Mouse (Mus musculus) C2C12 (cell line): ENCODE results near the gene Ddhd1. TPM values are rescaled to one million over a fixed set of nuclear protein-coding genes. Genes with fewer than 3 reads are reported as not detected.

Experiments used
- H3K27me3 ChIP-seq: one replicate; pipeline ENCODE4 v1.6.1; 2011; ENCODE audit not compliant: control insufficient read depth, insufficient read depth, insufficient read length
- H3K36me3 ChIP-seq: one replicate; pipeline ENCODE4 v1.6.1; 2011; ENCODE audit not compliant: control insufficient read depth, insufficient read depth
- H3K4me3 ChIP-seq: one replicate; pipeline ENCODE4 v1.5.1; 2011; ENCODE audit warnings: mild to moderate bottlenecking, control low read depth; ENCODE audit not compliant: poor library complexity, insufficient read depth, severe bottlenecking
- H3K79me2 ChIP-seq: one replicate; pipeline ENCODE4 v1.6.1; 2011; ENCODE audit not compliant: control insufficient read depth, insufficient read depth
- H3K79me3 ChIP-seq: one replicate; pipeline ENCODE4 v1.6.1; 2011; ENCODE audit warnings: low read depth, control low read depth
- H3ac ChIP-seq: one replicate; pipeline ENCODE3; 2011; ENCODE audit warnings: low read depth; ENCODE audit not compliant: control insufficient read depth, insufficient read length
- CEBPB ChIP-seq: IDR thresholded peaks from one replicate; pipeline ENCODE4 v1.6.1; 2011; ENCODE audit warnings: low read depth, mild to moderate bottlenecking, control low read depth, moderate library complexity
- CTCF ChIP-seq: IDR thresholded peaks from one replicate; pipeline ENCODE4 v1.5.1; 2011; ENCODE audit not compliant: control insufficient read depth, insufficient read depth, insufficient read length
- FOSL1 ChIP-seq: IDR thresholded peaks from one replicate; pipeline ENCODE4 v1.8.0; 2011; ENCODE audit warnings: mild to moderate bottlenecking, low read length; ENCODE audit not compliant: poor library complexity, insufficient read depth, severe bottlenecking
- MAX ChIP-seq: IDR thresholded peaks from one replicate; pipeline ENCODE4 v1.6.1; 2011; ENCODE audit warnings: mild to moderate bottlenecking, control low read depth
- MYOD1 ChIP-seq: IDR thresholded peaks from one replicate; pipeline ENCODE4 v1.6.1; 2011; ENCODE audit warnings: low read depth; ENCODE audit not compliant: control insufficient read depth, insufficient read length
- MYOG ChIP-seq: IDR thresholded peaks from one replicate; pipeline ENCODE4 v1.6.1; 2011; ENCODE audit not compliant: control insufficient read depth, insufficient read length; ENCODE audit errors: extremely low read depth
- USF1 ChIP-seq: IDR thresholded peaks from one replicate; pipeline ENCODE4 v1.6.1; 2011; ENCODE audit warnings: low read depth, mild to moderate bottlenecking, control low read depth, moderate library complexity
- polyA plus RNA-seq: library from polyadenylated mRNA; unstranded; fragments of >200 nt; fragmentation: generic; extraction: Trizol; gene quantifications from one replicate; pipeline ENCODE4 v1.2.1, GENCODE M21; 2012; ENCODE audit warnings: missing spikeins

Gene Ddhd1
- polyA plus RNA-seq, 1 experiment, result 6.4 TPM

DNA sequence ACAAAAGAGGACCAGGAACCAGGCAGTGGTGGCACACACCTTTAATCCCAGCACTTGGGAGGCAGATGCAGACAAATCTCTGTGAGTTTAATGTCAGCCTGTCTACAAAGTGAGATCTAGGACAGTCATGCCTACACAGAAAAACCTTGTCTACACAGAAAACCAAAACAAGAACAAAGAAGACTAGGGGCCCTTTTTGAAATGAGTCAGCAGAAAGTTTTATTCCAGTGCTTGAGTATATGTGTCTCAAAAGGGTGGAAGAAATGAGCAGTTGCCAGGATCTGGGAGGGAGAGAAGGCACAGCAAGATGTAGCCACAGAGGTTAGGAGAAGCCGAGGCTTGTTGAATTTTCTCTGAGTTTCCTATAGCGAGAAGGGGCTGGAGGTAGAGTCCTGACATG, 35.9 kb upstream of the Ddhd1 start:
- H3K79me3 ChIP-seq, result no peaks in the 10 kb centered on the region
- no peaks in the 10 kb centered on the region for H3K79me2 ChIP-seq
- no peak overlapping the region for H3ac ChIP-seq
- TF ChIP-seq MAX, result no peak
- no peak for TF ChIP-seq CTCF
- no peak for TF ChIP-seq FOSL1
- no peak for TF ChIP-seq CEBPB
- TF ChIP-seq MYOG, result no peak
- no peak for TF ChIP-seq MYOD1
- no peak for TF ChIP-seq USF1
- no peaks in the 10 kb centered on the region for H3K27me3 ChIP-seq
- no peak overlapping the region for H3K4me3 ChIP-seq
- H3K36me3 ChIP-seq, result no peaks in the 10 kb centered on the region

DNA sequence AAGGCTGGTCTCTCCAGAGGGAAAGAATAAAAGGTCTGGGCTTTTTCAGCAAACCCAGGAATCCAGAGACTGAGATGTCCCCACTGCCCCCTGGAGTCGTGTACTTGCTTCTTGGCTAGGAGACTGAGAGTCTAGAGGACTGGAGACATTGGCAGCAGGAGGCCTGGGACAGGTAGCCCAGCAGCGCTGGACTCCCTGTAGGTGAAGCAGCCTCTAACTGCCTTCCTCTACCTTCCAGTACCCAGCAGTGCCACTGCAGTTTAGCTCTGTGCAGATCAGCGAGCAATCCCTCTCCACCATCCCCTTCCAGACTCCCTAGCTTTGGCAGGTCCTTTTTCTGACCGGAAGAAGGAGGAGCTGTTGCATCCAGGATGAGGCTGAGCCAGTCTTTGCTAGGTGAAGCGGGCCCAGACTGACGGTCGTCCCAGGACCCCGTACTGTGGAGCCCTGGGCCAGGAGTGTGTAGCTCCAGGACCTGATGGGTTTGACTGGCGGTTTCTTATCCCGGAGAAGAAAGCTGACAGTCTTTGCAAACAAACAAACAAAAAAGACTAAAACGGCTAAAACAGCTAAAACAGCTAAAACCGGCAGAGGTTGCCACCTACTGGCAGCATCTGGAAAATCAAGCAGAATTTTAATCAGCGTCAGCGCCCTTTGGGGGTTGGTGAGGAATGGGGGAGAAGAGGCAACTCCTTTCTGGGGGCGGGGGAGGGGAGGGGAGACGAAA, 32.7 kb upstream of the Ddhd1 start:
- Histone ChIP-seq H3ac (peak overlapping the region; percentile 48), H3K79me2 (no peaks in the 10 kb centered on the region), H3K27me3 (no peaks in the 10 kb centered on the region), H3K79me3 (no peaks in the 10 kb centered on the region), H3K36me3 (no peaks in the 10 kb centered on the region), H3K4me3 (peak overlapping the region; percentile 16)
- TF ChIP-seq MAX (no peak), CEBPB (no peak), FOSL1 (no peak), MYOG (no peak), USF1 (no peak)

DNA sequence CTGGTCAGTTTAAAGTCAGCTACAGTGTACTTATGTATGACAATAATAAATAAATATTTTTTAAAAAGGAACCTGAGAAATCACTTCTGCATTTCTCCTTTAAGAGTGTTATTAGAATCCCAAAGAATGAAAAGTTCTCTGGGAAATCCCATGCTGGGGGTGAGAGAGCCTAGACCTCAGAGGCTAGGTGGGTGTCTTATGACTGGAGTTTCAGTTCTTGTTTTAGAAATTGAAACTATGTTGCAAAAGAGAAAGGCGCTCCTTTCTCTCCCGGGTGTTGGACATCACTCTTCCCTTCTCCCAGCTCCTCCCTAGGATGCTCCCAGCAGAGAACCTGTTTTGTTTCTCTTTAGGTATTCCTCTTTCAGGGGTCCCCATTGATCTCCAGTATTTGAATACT, 27.4 kb upstream of the Ddhd1 start:
- H3K79me3 ChIP-seq, result no peaks in the 10 kb centered on the region
- H3K27me3 ChIP-seq, result no peaks in the 10 kb centered on the region
- H3K4me3 ChIP-seq, result no peak overlapping the region
- no peaks in the 10 kb centered on the region for H3K79me2 ChIP-seq
- no peak overlapping the region for H3ac ChIP-seq
- no peaks in the 10 kb centered on the region for H3K36me3 ChIP-seq
- TF ChIP-seq FOSL1, result no peak
- TF ChIP-seq CEBPB, result no peak
- no peak for TF ChIP-seq MYOG
- no peak for TF ChIP-seq USF1
- TF ChIP-seq MAX, result no peak
- no peak for TF ChIP-seq MYOD1
- TF ChIP-seq CTCF, result no peak

GRCm38 (mm10) chr14:45676722-45677121, 18.8 kb upstream of the Ddhd1 start:
- no peak for TF ChIP-seq MYOD1
- Histone ChIP-seq H3K79me3 (no peaks in the 10 kb centered on the region), H3K4me3 (no peak overlapping the region), H3K79me2 (no peaks in the 10 kb centered on the region), H3K27me3 (no peaks in the 10 kb centered on the region), H3K36me3 (no peaks in the 10 kb centered on the region), H3ac (no peak overlapping the region)

GRCm38 (mm10) chr14:45668325-45668724, 10.4 kb upstream of the Ddhd1 start:
- Histone ChIP-seq H3K36me3 (no peaks in the 10 kb centered on the region), H3K27me3 (no peaks in the 10 kb centered on the region), H3K79me2 (no peaks in the 10 kb centered on the region), H3K4me3 (no peak overlapping the region), H3ac (no peak overlapping the region), H3K79me3 (no peaks in the 10 kb centered on the region)
- TF ChIP-seq FOSL1 (no peak), MYOG (no peak), CEBPB (no peak), USF1 (no peak), MAX (no peak), MYOD1 (no peak), CTCF (no peak)

DNA sequence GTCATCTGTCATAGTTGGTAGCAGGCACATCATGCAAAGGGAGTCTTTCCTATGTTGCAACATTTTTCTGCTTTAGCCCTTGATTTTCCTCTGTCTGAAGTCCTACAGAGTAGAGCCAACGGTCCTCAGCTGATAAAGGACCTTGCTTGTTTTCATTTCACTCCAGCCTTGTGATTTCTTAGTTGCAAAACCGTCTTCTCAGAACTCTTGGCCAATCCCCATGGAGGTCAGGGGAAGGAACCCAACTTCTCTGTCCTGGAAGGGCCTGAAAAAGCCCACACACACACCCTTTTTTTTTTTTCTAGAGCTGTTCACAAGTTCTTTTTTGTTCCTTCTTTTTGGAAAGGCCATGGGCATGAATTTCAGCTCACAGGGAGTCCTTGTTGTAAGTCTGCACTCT, 9.3 kb upstream of the Ddhd1 start:
- H3K36me3 ChIP-seq, result no peaks in the 10 kb centered on the region
- H3K79me3 ChIP-seq, result no peaks in the 10 kb centered on the region
- H3K4me3 ChIP-seq, result no peak overlapping the region
- no peaks in the 10 kb centered on the region for H3K27me3 ChIP-seq
- H3ac ChIP-seq, result no peak overlapping the region
- no peaks in the 10 kb centered on the region for H3K79me2 ChIP-seq
- TF ChIP-seq USF1 (no peak), FOSL1 (no peak), CTCF (no peak), CEBPB (no peak), MYOG (no peak), MYOD1 (no peak), MAX (no peak)
